Mouse (Mus musculus): ENCODE measurements around the gene Rln3. TPM values are rescaled to one million over a fixed set of nuclear protein-coding genes. Genes with fewer than 3 reads are reported as not detected.
A peak's percentile ranks its signal among the peaks of the same experiment; 100 is the strongest.

The Rln3 gene
- polyA plus RNA-seq, 1 experiment from 2014 or later = not detected

DNA sequence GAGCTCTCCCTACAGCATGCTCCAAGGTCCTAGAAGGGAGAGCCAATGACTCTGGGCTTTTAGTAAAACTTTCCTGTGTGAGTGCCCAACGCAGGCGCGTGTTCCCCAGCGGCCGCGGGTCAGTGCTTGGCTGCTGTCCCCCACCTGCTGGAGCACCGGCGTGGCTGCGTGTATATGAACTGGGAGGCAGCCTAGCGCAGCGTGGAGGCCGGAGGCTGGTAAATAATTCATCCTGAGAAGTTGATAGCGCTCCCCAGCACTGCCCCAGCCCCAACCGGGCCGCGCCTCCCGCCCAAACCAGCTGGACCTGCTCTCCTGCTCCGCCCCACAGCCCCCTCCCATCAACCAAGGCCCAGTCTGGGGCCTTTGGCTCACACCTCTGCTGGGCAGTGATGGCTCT, 23.7 kb downstream of the Rln3 start, which contains the start of gene Palm3:
TSS of gene Palm3 (plus strand) at position 376 of the 400 bp plus-strand sequence.
- peaks cover 5% of the 10 kb centered on the region for H3K4me1 ChIP-seq (ENCODE audit: control insufficient read depth, low read depth, low read length)
- no peak within 1 kb of the TSS for H3K9ac ChIP-seq (ENCODE audit: low read depth, low read length)
- H3K27ac ChIP-seq (ENCODE audit: low read length) = no peak within 1 kb of the TSS
- ATAC-seq (ENCODE audit: low read depth) = no peak
- no peak within 1 kb of the TSS for H3K4me3 ChIP-seq (ENCODE audit: low read depth, low read length)
- H3K9me3 ChIP-seq (replicated peaks; ENCODE audit: control insufficient read depth, low read length) = no peaks in the 10 kb centered on the region
- no peak within 1 kb of the TSS for H3K4me2 ChIP-seq (ENCODE audit: low read depth, low read length)
- H3K27me3 ChIP-seq (ENCODE audit: control insufficient read depth, insufficient read depth, low read depth, low read length) = peaks cover 60% of the 10 kb centered on the region
- H3K36me3 ChIP-seq (ENCODE audit: control insufficient read depth, insufficient read depth) = no peaks in the 10 kb centered on the region
- 20% methylated on average over 18 of the region's 18 CpGs for WGBS (ENCODE audit: insufficient replicate concordance)

DNA sequence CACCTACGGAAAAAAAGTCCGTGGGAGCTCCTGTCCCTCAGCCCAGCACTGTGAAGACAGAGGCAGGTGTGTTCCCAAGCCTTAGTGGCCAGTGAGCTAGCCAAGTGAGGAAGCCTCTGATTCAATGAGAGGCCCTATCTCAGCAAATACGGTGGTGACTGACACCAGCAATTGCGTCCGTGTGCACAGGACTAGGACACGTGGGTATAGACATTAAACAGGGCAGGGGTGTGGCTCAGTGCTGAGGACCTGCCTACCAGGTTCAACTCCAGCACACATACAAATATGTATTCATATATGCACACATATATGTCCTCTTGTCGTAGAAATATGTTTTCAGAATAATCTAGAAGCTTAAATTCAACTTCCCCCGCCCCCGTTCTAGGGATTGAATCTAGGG, 25.1 kb downstream of the Rln3 start:
- Histone ChIP-seq H3K4me2 (ENCODE audit: low read depth, low read length) (no peak overlapping the region), H3K27me3 (ENCODE audit: control insufficient read depth, insufficient read depth, low read depth, low read length) (peaks cover 48% of the 10 kb centered on the region), H3K4me3 (ENCODE audit: low read depth, low read length) (no peak overlapping the region), H3K9ac (ENCODE audit: low read depth, low read length) (no peak overlapping the region), H3K36me3 (ENCODE audit: control insufficient read depth, insufficient read depth) (no peaks in the 10 kb centered on the region), H3K4me1 (ENCODE audit: control insufficient read depth, low read depth, low read length) (no peaks in the 10 kb centered on the region; the same call in 1 of the 2 replicates), H3K27ac (ENCODE audit: low read length) (no peak overlapping the region), H3K9me3 (replicated peaks; ENCODE audit: control insufficient read depth, low read length) (no peaks in the 10 kb centered on the region)
- 60% methylated on average over 9 of the region's 9 CpGs for WGBS (ENCODE audit: insufficient replicate concordance)
- no peak for ATAC-seq (ENCODE audit: low read depth)

DNA sequence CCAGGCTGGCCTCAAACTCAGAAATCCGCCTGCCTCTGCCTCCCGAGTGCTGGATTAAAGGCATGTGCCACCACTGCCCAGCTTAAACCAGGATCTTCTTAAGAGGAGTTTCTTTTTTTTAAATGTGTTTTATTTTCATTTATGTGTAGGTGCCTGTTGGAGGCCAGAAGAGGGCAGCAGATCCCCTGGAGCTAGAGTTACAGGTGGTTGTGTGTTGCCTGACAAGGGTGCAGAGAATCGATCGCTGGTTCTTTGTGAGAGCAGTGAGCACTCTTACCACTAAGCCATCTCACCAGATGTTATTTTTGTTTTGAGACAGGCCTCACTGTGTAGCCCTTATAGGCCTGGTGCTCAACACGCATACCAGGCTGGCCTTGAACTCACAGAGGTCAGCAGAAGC, 29.0 kb downstream of the Rln3 start:
- Histone ChIP-seq H3K27ac (ENCODE audit: low read length) (no peak overlapping the region), H3K9me3 (replicated peaks; ENCODE audit: control insufficient read depth, low read length) (no peaks in the 10 kb centered on the region), H3K4me2 (ENCODE audit: low read depth, low read length) (no peak overlapping the region), H3K9ac (ENCODE audit: low read depth, low read length) (no peak overlapping the region), H3K4me1 (ENCODE audit: control insufficient read depth, low read depth, low read length) (peaks cover 12% of the 10 kb centered on the region), H3K36me3 (ENCODE audit: control insufficient read depth, insufficient read depth) (no peaks in the 10 kb centered on the region), H3K4me3 (ENCODE audit: low read depth, low read length) (no peak overlapping the region), H3K27me3 (ENCODE audit: control insufficient read depth, insufficient read depth, low read depth, low read length) (peaks cover 50% of the 10 kb centered on the region)
- 73% methylated on average over 5 of the region's 5 CpGs for WGBS (ENCODE audit: insufficient replicate concordance)
- no peak for ATAC-seq (ENCODE audit: low read depth)

DNA sequence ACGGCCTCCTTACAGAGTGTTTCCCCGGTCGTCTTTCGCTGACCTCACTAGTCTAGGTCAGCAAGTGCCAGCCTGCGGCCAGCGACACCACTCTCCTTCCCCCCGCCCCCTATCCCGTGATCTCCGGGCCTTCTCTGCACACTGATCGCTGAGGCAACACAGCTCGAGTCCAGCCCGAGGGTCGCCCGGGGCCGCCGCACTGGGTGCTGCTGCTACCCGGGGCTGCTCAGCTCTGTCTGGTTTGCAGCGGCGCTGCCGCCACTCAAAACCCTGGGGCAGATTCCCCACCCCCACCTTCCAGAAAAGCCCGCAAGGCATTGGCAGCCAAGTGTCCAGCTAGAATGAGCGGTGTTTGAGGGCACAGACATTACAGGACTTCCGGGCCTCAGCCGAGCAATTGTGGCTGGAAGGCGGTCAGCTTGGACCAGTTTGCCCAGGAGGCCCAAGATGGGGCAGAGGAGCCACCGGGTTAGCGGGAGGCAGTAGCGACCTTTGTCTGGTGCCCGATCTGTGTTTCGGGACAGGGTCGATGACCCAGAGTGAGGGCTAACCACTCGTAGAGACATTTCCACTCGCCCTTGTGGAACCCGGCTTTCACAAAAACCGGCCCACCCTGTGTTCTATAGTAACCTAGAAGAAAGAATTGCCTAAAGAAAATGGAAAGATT, 32.2 kb downstream of the Rln3 start:
- no peaks in the 10 kb centered on the region for H3K36me3 ChIP-seq (ENCODE audit: control insufficient read depth, insufficient read depth)
- ATAC-seq (ENCODE audit: low read depth) = 0 out of 2 replicates have a peak, but pooled peaks have one; percentile 23
- H3K9ac ChIP-seq (ENCODE audit: low read depth, low read length) = no peak overlapping the region
- peak overlapping the region; percentile 76 for H3K4me2 ChIP-seq (ENCODE audit: low read depth, low read length)
- H3K27ac ChIP-seq (ENCODE audit: low read length) = no peak overlapping the region
- H3K9me3 ChIP-seq (replicated peaks; ENCODE audit: control insufficient read depth, low read length) = no peaks in the 10 kb centered on the region
- H3K27me3 ChIP-seq (ENCODE audit: control insufficient read depth, insufficient read depth, low read depth, low read length) = peaks cover 48% of the 10 kb centered on the region
- peaks cover 12% of the 10 kb centered on the region for H3K4me1 ChIP-seq (ENCODE audit: control insufficient read depth, low read depth, low read length)
- WGBS (ENCODE audit: insufficient replicate concordance) = 10% methylated on average over 35 of the region's 35 CpGs
- peak overlapping the region; percentile 54 for H3K4me3 ChIP-seq (ENCODE audit: low read depth, low read length)

DNA sequence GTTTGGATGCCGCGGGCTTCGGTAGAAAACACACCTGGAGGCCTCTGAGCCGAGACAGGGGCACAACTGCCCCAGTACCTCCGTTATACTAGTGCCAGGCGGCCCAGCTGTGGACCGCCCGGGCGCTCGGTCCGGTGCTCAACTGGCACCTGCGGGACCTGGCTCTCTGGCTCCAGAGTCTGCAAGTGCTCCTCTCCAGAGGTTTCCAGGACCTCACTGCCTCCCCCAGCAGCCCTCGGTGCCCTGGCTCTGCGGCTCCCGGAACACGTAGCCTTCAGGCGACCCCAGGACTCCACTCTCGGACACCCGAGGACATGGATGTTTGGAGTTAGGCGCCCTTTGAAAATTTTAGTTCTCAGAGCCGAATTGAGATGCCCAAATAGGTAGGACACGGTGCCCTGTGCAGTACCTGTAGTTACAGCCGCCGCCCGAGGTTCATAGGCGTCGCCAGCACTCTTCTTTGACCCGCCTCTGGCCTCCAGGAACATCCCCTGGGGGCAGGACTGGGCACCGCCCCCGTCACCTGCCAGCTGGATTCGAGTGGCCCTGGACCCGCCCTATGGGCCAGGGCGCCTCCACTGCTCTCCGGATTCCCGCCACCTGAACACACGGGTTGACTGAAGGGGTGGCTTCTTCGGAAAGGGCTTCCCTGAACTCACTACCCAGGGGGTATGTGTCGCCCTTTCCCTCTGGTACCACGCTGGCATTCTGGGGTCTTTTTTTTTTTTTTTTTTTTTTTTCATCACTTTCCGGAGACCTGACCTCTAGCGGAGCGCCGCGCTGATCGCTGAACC, 32.9 kb downstream of the Rln3 start, which contains the start of gene 2210011C24Rik:
TSS of gene 2210011C24Rik (minus strand) at position 467 of the 794 bp plus-strand sequence.
- Histone ChIP-seq H3K27me3 (ENCODE audit: control insufficient read depth, insufficient read depth, low read depth, low read length) (peaks cover 44% of the 10 kb centered on the region), H3K27ac (ENCODE audit: low read length) (no peak within 1 kb of the TSS), H3K9me3 (replicated peaks; ENCODE audit: control insufficient read depth, low read length) (no peaks in the 10 kb centered on the region), H3K4me1 (ENCODE audit: control insufficient read depth, low read depth, low read length) (peaks cover 12% of the 10 kb centered on the region), H3K4me2 (ENCODE audit: low read depth, low read length) (peak within 1 kb of the TSS; percentile 76), H3K9ac (ENCODE audit: low read depth, low read length) (no peak within 1 kb of the TSS), H3K36me3 (ENCODE audit: control insufficient read depth, insufficient read depth) (no peaks in the 10 kb centered on the region), H3K4me3 (ENCODE audit: low read depth, low read length) (peak within 1 kb of the TSS; percentile 54)
- 2% methylated on average over 45 of the region's 45 CpGs for WGBS (ENCODE audit: insufficient replicate concordance)
- ATAC-seq (ENCODE audit: low read depth) = peak; percentile 32; the same call in 1 of the 2 replicates

DNA sequence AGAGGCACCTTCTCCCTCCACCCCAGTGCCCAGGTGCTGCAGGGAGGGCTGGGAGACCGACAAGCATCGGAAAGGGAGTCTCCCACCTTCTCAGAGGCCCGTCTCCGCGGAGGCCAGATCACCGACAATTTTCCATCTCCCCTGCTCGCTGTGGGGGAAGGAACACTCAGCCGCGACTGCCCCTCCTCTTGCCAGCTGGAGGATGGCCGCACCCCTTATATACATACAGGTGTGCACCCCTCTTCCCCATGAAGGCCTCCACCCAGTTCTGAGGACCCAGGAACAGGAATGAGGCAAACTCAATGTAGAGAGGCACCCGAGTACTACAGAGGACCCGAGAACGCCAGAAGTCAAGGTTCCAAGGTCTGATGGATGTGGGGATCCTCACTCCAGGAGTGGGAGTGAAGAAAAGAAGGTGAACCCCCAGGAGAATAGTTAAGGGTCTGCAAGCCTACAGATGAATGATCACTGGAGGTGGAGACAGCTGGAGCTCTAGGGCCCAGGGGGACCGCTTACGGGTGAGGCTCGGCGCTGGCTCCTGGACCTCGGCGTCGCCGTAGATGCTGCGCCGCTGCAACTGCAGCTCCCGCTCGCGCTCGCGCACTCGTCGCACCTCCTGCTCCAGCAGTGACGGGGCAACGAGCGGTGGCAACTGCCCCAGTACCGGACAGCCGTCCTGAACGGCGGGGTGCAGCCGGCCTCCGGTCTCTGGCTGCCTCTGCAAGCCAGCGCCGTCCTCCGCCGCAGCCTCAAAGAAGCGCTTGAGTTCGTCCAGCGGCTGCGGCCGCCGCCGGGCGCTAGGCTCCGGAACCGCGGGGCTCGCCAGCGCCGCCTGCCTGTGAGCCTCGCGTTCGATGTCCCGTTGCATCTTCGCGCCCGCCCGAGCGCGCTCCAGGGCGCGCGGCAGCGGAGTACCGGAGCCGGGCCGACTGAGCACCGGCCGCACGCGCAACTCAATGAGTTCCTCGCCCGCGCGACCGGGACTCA, 33.9 kb downstream of the Rln3 start:
- Histone ChIP-seq H3K4me2 (ENCODE audit: low read depth, low read length) (peak overlapping the region; percentile 76), H3K9ac (ENCODE audit: low read depth, low read length) (no peak overlapping the region), H3K9me3 (replicated peaks; ENCODE audit: control insufficient read depth, low read length) (no peaks in the 10 kb centered on the region), H3K4me1 (ENCODE audit: control insufficient read depth, low read depth, low read length) (peaks cover 12% of the 10 kb centered on the region), H3K27ac (ENCODE audit: low read length) (no peak overlapping the region), H3K27me3 (ENCODE audit: control insufficient read depth, insufficient read depth, low read depth, low read length) (peaks cover 44% of the 10 kb centered on the region), H3K4me3 (ENCODE audit: low read depth, low read length) (peak overlapping the region; percentile 54), H3K36me3 (ENCODE audit: control insufficient read depth, insufficient read depth) (no peaks in the 10 kb centered on the region)
- peak; percentile 39 for ATAC-seq (ENCODE audit: low read depth)
- 1% methylated on average over 83 of the region's 83 CpGs for WGBS (ENCODE audit: insufficient replicate concordance)

DNA sequence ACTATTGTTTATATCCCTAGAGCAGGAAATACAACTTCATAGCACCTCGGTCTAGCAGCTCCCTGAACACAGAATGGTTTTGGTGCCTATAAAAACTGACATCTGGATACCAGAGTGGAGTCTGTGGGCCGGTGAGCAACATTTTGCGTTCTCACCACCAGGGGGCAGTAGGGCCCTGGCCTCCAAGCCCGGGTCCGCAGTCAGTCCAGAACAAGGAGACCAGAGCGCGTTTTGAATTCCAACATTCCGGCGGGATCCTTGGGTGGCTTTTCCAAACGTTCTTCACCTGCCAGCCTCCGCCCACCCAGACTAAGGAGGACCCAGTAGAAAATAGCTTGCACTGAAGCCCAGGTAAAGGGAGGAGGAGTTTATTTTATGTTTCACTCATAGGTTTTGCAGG, 34.9 kb downstream of the Rln3 start:
- H3K27me3 ChIP-seq (ENCODE audit: control insufficient read depth, insufficient read depth, low read depth, low read length) = peaks cover 44% of the 10 kb centered on the region
- H3K4me3 ChIP-seq (ENCODE audit: low read depth, low read length) = no peak overlapping the region
- ATAC-seq (ENCODE audit: low read depth) = no peak; the same call in 1 of the 2 replicates

DNA sequence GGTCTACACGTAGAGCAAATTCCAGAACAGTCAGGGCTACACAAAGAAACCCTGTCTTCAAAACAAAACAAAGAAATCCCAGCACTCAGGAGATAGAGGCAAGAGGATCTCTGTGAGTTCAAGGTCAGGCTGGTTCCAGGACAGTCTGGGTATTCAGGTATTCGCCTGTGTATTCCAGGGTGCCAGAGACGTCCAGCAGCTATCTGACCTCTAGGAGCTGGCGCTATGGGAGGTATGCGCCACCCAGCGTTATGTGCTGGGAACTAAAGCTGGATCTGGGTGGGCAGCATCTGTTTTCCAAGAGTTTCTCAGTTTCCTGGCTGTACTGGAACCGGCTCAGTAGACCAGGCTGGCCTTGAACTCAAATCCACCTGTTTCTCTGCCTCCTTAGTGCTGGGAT, 36.4 kb downstream of the Rln3 start:
- peaks cover 24% of the 10 kb centered on the region for H3K4me1 ChIP-seq (ENCODE audit: control insufficient read depth, low read depth, low read length)
- no peaks in the 10 kb centered on the region for H3K36me3 ChIP-seq (ENCODE audit: control insufficient read depth, insufficient read depth)
- no peak overlapping the region for H3K27ac ChIP-seq (ENCODE audit: low read length)
- no peak for ATAC-seq (ENCODE audit: low read depth)
- peaks cover 40% of the 10 kb centered on the region for H3K27me3 ChIP-seq (ENCODE audit: control insufficient read depth, insufficient read depth, low read depth, low read length)
- no peaks in the 10 kb centered on the region for H3K9me3 ChIP-seq (replicated peaks; ENCODE audit: control insufficient read depth, low read length)
- H3K4me2 ChIP-seq (ENCODE audit: low read depth, low read length) = no peak overlapping the region
- H3K9ac ChIP-seq (ENCODE audit: low read depth, low read length) = no peak overlapping the region
- 43% methylated on average over 7 of the region's 7 CpGs for WGBS (ENCODE audit: insufficient replicate concordance)
- H3K4me3 ChIP-seq (ENCODE audit: low read depth, low read length) = no peak overlapping the region

More for the DNA sequence above, 34.9 kb downstream of the Rln3 start:
- no peaks in the 10 kb centered on the region for H3K9me3 ChIP-seq (replicated peaks; ENCODE audit: control insufficient read depth, low read length)
- peaks cover 15% of the 10 kb centered on the region for H3K4me1 ChIP-seq (ENCODE audit: control insufficient read depth, low read depth, low read length)
- no peak overlapping the region for H3K27ac ChIP-seq (ENCODE audit: low read length)
- H3K36me3 ChIP-seq (ENCODE audit: control insufficient read depth, insufficient read depth) = no peaks in the 10 kb centered on the region
- WGBS (ENCODE audit: insufficient replicate concordance) = 1% methylated on average over 11 of the region's 11 CpGs
- no peak overlapping the region for H3K9ac ChIP-seq (ENCODE audit: low read depth, low read length)
- no peak overlapping the region for H3K4me2 ChIP-seq (ENCODE audit: low read depth, low read length)

Data from liver, embryonic 16.5 days (tissue).